Mouse (Mus musculus) ES-E14 (cell line): Measurements from ENCODE around the gene Gm21972.

Source experiments
- HCFC1 ChIP-seq: IDR thresholded peaks from 2 replicates; pipeline ENCODE4 v1.6.1; 2012; ENCODE audit warnings: low read length, inconsistent platforms, borderline replicate concordance; ENCODE audit not compliant: insufficient read depth
- ZC3H11A ChIP-seq: IDR thresholded peaks from 2 replicates; pipeline ENCODE4 v1.6.1; 2012; ENCODE audit warnings: low read depth, mild to moderate bottlenecking, inconsistent platforms, low read length, borderline replicate concordance
- ZNF384 ChIP-seq: IDR thresholded peaks from 2 replicates; pipeline ENCODE4 v1.6.1; 2012; ENCODE audit warnings: low read depth, low read length, inconsistent platforms

DNA sequence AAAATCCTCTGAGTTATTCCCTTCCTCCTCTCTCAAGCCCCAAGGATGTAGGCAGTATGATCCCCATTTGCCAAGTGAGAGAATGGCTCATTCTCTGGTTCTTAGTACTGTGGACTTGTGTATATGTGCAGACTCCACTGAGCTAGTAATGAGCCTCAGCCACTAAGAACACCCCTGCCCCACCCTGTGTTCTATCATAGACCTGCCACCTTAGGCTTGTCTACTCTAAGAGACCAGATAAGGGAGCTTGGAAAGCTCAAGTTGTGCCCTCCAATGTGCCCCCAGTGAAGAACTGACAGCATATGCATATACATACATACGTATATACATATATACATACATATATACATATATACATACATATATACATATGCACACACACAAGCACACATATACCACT is 78.1 kb downstream of the Gm21972 start:
- TF ChIP-seq HCFC1 (no peak), ZNF384 (no peak), ZC3H11A (no peak)
